Mouse (Mus musculus) erythroblast, embryonic 14.5 days (primary cell): ENCODE measurements at regions not wholly inside any gene's neighbourhood (a gene's known extent, or its start where the extent isn't known, plus 50 kb on each side); places are given as distances from the start of the nearest gene placed in this dataset.
A peak's percentile ranks its signal among the peaks of the same experiment; 100 is the strongest.

ENCODE experiments used
- H3K27me3 ChIP-seq: 2 replicates; pipeline ENCODE4 v1.6.1; 2012; ENCODE audit warnings: inconsistent platforms; ENCODE audit not compliant: control insufficient read depth
- H3K36me3 ChIP-seq: 2 replicates; pipeline ENCODE4 v1.6.1; 2012; ENCODE audit warnings: mild to moderate bottlenecking, inconsistent platforms; ENCODE audit not compliant: control insufficient read depth
- H3K4me1 ChIP-seq: 2 replicates; pipeline ENCODE4 v1.6.1; 2012; ENCODE audit warnings: inconsistent platforms; ENCODE audit not compliant: control insufficient read depth
- H3K4me3 ChIP-seq: replicated peaks from 2 replicates; pipeline ENCODE3; 2012; ENCODE audit warnings: moderate library complexity, mild to moderate bottlenecking, inconsistent platforms
- H3K9me3 ChIP-seq: 2 replicates; pipeline ENCODE4 v1.6.1; 2012; ENCODE audit warnings: low read length, inconsistent platforms, mixed read lengths; ENCODE audit not compliant: control insufficient read depth
- GATA1 ChIP-seq: IDR thresholded peaks from 2 replicates; pipeline ENCODE4 v1.6.1; 2012; ENCODE audit warnings: low read length, inconsistent platforms, mixed read lengths
- TAL1 ChIP-seq: IDR thresholded peaks from 3 replicates; pipeline ENCODE4 v1.6.1; 2012; ENCODE audit warnings: low read length, inconsistent platforms, mixed read lengths

DNA sequence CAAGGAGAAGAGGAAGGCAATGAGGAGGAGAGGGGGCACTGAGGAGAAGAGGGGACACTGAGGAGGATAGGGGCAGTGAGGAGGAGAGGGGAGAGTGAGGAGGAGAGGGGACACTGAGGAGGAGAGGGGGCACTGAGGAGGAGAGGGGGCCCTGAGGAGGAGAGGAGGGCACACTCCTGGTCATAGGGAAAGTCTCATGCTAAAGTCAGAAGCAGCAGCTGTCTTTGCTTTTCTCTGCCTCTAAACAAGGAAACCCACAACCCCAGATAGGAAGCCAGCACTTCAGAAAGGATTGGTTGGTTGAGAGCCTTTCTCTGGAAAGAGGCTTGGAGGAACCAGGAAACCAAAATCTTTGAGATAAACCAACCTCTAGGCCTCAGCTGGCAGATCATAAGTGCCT, 94.3 kb upstream of the Pgrmc2 start:
- TF ChIP-seq TAL1 (no peak), GATA1 (no peak)
- Histone ChIP-seq H3K4me3 (no peak overlapping the region), H3K9me3 (no peaks in the 10 kb centered on the region), H3K4me1 (peaks cover 86% of the 10 kb centered on the region), H3K36me3 (no peaks in the 10 kb centered on the region), H3K27me3 (peaks cover 14% of the 10 kb centered on the region)

DNA sequence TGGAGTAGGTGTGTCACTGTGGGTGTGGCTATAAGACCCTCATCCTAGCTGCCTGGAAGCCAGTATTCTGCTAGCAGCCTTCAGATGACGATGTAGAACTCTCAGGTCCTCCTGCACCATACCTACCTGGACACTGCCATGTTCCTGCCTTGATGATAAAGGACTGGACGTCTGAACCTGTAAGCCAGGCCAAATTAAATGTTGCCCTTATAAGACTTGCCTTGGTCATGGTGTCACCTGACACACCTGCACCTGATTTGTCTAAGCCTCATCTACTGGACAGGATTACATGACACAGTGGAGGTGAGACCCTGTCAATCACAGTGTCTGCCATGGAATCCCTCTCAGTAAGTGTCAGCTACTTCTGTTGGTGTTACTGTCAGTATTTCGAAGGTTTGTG, 92.5 kb upstream of the Pgrmc2 start:
- Histone ChIP-seq H3K9me3 (no peaks in the 10 kb centered on the region), H3K27me3 (0 out of 2 replicates have a peak, but pooled peaks cover 5% of the 10 kb centered on the region), H3K36me3 (peaks cover 2% of the 10 kb centered on the region; the same call in 1 of the 2 replicates), H3K4me1 (peaks cover 89% of the 10 kb centered on the region), H3K4me3 (no peak overlapping the region)
- TF ChIP-seq GATA1 (no peak), TAL1 (no peak)

DNA sequence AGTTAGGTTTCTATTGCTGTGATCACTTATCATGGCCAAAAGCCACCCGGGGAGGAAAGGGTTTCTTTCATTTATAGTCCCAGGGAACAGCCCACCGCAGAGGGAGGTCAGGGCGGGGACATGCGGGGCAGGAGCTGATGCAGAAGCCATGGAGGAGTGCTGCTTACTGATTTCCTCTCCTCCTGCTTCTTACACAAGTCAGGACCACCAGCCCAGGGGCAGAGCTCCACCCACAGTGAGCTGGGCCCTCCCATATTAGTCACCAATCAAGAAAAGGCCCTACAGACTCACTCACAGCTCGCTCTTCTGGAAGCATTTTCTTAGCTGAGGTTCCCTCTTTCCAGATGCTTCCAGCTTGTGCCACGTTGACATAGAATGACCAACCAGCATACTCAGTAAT, 90.7 kb upstream of the Pgrmc2 start:
- H3K4me3 ChIP-seq = no peak overlapping the region
- H3K9me3 ChIP-seq = no peaks in the 10 kb centered on the region
- H3K4me1 ChIP-seq = peaks cover 89% of the 10 kb centered on the region
- H3K36me3 ChIP-seq = peaks cover 2% of the 10 kb centered on the region; the same call in 1 of the 2 replicates
- 0 out of 2 replicates have a peak, but pooled peaks cover 5% of the 10 kb centered on the region for H3K27me3 ChIP-seq
- TF ChIP-seq GATA1 = no peak
- TF ChIP-seq TAL1 = no peak

DNA sequence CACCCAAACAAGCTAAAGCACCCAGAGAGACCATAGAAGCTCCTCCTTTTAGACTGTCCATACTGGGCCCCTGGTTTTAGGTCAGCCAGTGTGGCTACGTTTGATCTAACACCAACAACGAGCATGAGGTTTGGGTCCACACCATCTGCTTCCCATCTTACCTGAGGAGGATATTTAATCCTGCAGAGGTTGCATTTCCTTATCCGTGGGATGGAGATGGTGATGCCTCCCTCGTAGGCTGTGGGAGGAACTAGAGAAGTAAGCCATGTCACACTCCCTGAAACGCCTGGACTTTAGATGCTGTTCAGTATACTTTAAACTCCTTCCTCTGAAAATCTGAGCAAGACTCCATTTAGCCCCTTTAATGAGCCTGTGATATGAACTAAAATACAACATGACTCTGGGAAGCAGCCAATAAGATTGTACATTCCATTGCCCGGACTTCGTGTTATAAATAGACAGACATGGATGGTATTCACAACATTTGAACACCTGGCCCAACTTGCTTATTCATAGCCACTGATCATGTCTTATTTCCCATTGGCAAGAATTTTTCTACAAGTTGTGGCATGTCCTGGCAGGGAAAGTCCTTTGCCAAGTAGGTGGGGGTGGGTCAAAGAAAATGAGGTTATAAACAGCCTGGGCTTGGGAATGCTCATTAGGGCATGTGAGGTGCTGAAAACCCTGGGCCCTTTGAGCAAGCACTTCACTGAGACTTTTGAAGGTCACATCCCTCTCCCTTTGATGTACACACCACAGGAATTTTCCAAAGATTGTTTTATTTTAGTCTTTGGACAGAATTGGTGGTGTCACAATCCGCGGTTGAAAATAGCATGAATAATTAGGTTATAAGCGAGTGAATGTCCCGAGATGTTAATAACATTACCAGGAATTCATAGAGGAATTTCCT, 89.7 kb upstream of the Pgrmc2 start:
- peaks cover 87% of the 10 kb centered on the region for H3K4me1 ChIP-seq

DNA sequence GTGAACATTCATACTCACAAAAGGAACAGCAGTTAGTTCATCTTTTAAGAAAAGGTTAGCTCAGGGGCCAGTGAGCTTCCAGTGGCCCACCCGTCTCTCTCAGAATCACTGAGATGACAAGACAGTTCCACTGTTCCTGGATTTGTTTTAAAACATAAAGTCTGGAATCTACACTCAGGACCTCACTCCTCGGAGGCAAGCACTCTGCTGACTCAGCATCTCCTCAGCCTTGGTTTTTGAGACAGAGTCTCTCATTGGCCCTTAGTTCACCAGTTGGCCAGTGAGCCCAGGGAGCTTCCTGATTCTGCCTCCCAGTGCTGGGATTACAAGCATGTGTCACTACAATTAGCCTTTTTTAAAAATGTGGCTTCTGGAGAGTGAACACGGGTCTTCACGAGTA, 88.9 kb upstream of the Pgrmc2 start:
- 0 out of 2 replicates have a peak, but pooled peaks cover 2% of the 10 kb centered on the region for H3K27me3 ChIP-seq
- H3K9me3 ChIP-seq = peaks cover 2% of the 10 kb centered on the region; the same call in 1 of the 2 replicates
- peaks cover 87% of the 10 kb centered on the region for H3K4me1 ChIP-seq
- H3K4me3 ChIP-seq = no peak overlapping the region
- H3K36me3 ChIP-seq = peaks cover 9% of the 10 kb centered on the region; the same call in 1 of the 2 replicates
- TF ChIP-seq GATA1 = no peak
- no peak for TF ChIP-seq TAL1

More for the DNA sequence above, 89.7 kb upstream of the Pgrmc2 start:
- Histone ChIP-seq H3K4me3 (no peak overlapping the region), H3K36me3 (peaks cover 8% of the 10 kb centered on the region; the same call in 1 of the 2 replicates), H3K9me3 (peaks cover 2% of the 10 kb centered on the region; the same call in 1 of the 2 replicates), H3K27me3 (0 out of 2 replicates have a peak, but pooled peaks cover 5% of the 10 kb centered on the region)
- TF ChIP-seq GATA1 = no peak
- TF ChIP-seq TAL1 = no peak

DNA sequence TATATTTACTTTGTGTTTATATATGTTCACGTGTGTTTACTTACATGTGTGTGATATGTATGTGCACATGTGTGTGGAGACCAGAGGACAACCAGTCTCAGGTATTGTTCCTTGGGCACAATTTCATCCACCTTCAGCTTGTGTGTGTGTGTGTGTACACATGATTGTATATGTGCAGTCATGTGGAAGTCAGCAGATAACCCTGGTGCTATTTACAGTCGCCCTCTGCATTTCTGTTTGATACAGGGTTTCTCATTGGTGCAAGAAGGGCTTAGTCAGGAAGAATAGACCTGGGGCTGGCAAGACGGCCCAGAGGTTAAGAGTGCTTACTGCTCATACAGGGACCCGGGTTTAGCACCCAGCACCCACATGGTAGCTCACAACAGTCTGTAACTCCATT, 88.5 kb upstream of the Pgrmc2 start:
- no peak; the same call in 1 of the 2 replicates for TF ChIP-seq GATA1
- TF ChIP-seq TAL1 = peak; percentile 60
- peaks cover 9% of the 10 kb centered on the region; the same call in 1 of the 2 replicates for H3K36me3 ChIP-seq
- H3K27me3 ChIP-seq = no peaks in the 10 kb centered on the region
- peaks cover 89% of the 10 kb centered on the region for H3K4me1 ChIP-seq
- H3K4me3 ChIP-seq = no peak overlapping the region
- peaks cover 2% of the 10 kb centered on the region; the same call in 1 of the 2 replicates for H3K9me3 ChIP-seq

DNA sequence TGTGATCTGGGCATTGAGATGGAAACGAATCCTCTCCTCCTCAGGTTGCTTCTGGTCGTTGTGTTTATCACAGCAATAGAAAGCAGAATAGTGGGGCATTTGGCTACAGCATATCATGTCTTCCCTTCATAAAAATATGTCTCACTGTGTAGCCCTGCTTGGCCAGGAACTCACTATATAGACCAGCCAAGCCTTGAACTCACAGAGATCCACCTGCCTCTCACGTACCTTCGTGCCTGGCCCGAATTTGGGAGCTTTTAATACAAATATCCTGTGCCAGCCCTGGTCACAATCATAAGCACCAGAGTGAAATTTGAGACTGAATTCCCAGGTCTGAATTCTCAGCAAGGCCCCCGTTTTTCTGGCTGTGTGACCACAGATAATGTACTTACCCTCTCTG, 87.7 kb upstream of the Pgrmc2 start:
- no peak overlapping the region for H3K4me3 ChIP-seq
- peaks cover 2% of the 10 kb centered on the region; the same call in 1 of the 2 replicates for H3K9me3 ChIP-seq
- peaks cover 92% of the 10 kb centered on the region for H3K4me1 ChIP-seq
- peaks cover 9% of the 10 kb centered on the region; the same call in 1 of the 2 replicates for H3K36me3 ChIP-seq
- H3K27me3 ChIP-seq = no peaks in the 10 kb centered on the region
- TF ChIP-seq GATA1 (no peak), TAL1 (no peak)

DNA sequence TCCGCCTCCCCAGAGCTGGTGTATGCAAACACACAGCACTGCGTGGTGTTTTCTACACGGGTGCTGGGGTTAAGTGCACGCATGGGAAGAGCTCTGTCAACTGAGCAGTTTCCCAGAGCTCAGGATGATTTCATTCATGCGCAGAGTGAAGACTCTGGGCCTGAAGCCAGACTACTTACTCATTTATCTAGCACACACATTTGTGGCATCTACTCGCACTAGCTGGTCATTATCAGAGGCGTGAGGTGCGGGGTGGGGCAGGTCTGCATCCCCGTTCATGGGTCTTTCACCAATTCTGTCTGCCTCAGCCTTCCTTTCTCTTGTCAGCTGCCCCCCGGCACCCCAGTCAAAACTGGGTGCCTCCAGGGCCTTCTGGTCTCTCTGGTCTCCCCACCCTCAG, 86.6 kb upstream of the Pgrmc2 start:
- Histone ChIP-seq H3K36me3 (peaks cover 9% of the 10 kb centered on the region; the same call in 1 of the 2 replicates), H3K4me1 (peaks cover 93% of the 10 kb centered on the region), H3K9me3 (peaks cover 2% of the 10 kb centered on the region; the same call in 1 of the 2 replicates), H3K4me3 (peak overlapping the region; percentile 43), H3K27me3 (no peaks in the 10 kb centered on the region)
- TF ChIP-seq TAL1 (peak; percentile 78), GATA1 (peak; percentile 90)

DNA sequence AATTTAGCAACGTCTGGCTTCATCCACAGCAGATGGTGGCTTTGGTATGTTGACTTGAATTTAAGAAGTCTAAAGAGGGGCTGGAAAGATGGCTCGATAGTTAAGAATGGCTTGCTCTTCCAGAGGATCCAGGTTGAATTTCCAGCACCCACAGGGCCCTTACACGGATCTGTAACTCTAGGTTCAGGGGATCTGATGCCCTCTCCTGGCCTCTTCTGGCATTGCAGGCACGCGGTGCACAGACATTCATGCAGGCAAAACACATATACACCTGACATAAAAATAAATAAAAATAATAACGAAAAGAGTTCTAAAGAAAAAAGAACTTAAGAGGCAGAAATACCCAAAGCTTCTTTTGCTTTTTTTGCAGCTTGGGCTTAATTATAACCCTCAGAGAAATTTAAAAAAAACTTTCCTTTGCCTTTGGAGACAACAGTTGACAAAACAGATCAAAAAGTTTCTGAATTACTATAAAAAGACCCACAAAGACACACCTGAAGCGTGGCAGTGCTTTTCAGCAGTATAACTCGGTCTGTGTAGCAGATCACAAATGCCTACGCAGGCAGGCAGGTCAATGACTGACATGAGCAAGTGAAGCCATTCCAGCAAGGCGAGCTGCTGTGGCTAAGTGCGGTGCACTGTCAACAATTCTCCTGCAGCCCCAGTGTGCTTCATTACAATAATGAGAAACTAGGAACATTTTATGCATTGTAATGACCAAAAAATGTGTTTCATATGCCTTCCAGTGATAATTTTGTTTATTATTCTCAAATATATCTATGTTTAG, 85.5 kb upstream of the Pgrmc2 start:
- H3K27me3 ChIP-seq = no peaks in the 10 kb centered on the region
- peaks cover 96% of the 10 kb centered on the region for H3K4me1 ChIP-seq
- no peak overlapping the region for H3K4me3 ChIP-seq
- peaks cover 9% of the 10 kb centered on the region; the same call in 1 of the 2 replicates for H3K36me3 ChIP-seq
- H3K9me3 ChIP-seq = peaks cover 2% of the 10 kb centered on the region; the same call in 1 of the 2 replicates
- TF ChIP-seq GATA1 = no peak
- no peak for TF ChIP-seq TAL1
